Comparison of ENCODE assay signal across 13 mouse cellular contexts in genomic region chr3:52567606-52568372, GRCm38 (mm10).
DNase-seq lines count a peak whose midpoint lies in the region; ATAC-seq lines count a peak whose summit lies in the region.
"Had no signal": no experiment of that assay in that cellular context is flagged by ENCODE, and none has a peak within 500 bp of the region (broad histone marks: within the 10 kb centered on the region; RNA-seq: fewer than 3 reads in every experiment).

No protein-coding gene starts in this region.

- intact Hi-C loops in left cerebral cortex, postnatal 10 days (cut with DNase I) = no loop called here

- DNase-seq in A20 (ENCODE audit: low read depth, low spot score) = peak; percentile 70
- DNase-seq in CD4-positive helper T cell, adult 2 months (ENCODE audit: low read depth, low spot score) = peak; percentile 34
- DNase-seq in left cerebral cortex, adult 9 months (ENCODE audit: low spot score in 2 of 2) = no peak
- no peak for DNase-seq in left cerebral cortex, postnatal 10 days (ENCODE audit: extremely low spot score in 1 of 2, low spot score in 2 of 2)
- DNase-seq in left cerebral cortex, adult 11 months (ENCODE audit: low spot score) = no peak
- DNase-seq: adrenal gland, postnatal 14 days; cerebellum, adult 11 months; cerebellum, postnatal 14 days; heart, postnatal 10 days; kidney, adult 11 months; lung, postnatal 10 days had no signal

- peak; percentile 80 for ATAC-seq in common myeloid progenitor, adult 5-6 weeks (replicated peaks; ENCODE audit: low read depth, poor library complexity, severe bottlenecking)
- peak; percentile 55 for ATAC-seq in megakaryocyte progenitor cell, adult 5-6 weeks (replicated peaks; ENCODE audit: poor library complexity)

Comparison
In these comparisons a context has a peak if more than half of its experiments do, and no peak if none do; other contexts are left out.
1. DNase-seq: peak in A20 (single experiment) and CD4-positive helper T cell, adult 2 months (single experiment); none in left cerebral cortex, adult 9 months (0 of 2), left cerebral cortex, postnatal 10 days (0 of 2) and left cerebral cortex, adult 11 months (single experiment).